Mouse (Mus musculus) embryonic fibroblast, embryonic 13.5 days (primary cell): ENCODE results near the gene Cacul1. TPM values are rescaled to one million over a fixed set of nuclear protein-coding genes. Genes with fewer than 3 reads are reported as not detected.
A peak's percentile ranks its signal among the peaks of the same experiment; 100 is the strongest.

ENCODE experiments used
- H3K27ac ChIP-seq: 2 replicates; pipeline ENCODE4 v1.5.1; 2012; ENCODE audit warnings: low read length, control low read depth, inconsistent platforms; ENCODE audit not compliant: insufficient read depth
- H3K4me1 ChIP-seq: 2 replicates; pipeline ENCODE4 v1.6.1; 2011; ENCODE audit warnings: low read length; ENCODE audit not compliant: control insufficient read depth, insufficient read depth
- H3K4me3 ChIP-seq: 2 replicates; pipeline ENCODE4 v1.5.1; 2011; ENCODE audit warnings: mild to moderate bottlenecking, control low read depth, low read length; ENCODE audit not compliant: insufficient read depth
- CTCF ChIP-seq: IDR thresholded peaks from 2 replicates; pipeline ENCODE4 v1.5.1; 2011; ENCODE audit warnings: mild to moderate bottlenecking, control low read depth, low read length, moderate library complexity, borderline replicate concordance; ENCODE audit not compliant: insufficient read depth
- POLR2A ChIP-seq: IDR thresholded peaks from 2 replicates; pipeline ENCODE4 v1.6.1; 2011; ENCODE audit warnings: low read depth, mild to moderate bottlenecking, control low read depth, low read length, moderate library complexity
- polyA plus RNA-seq: library from polyadenylated mRNA; stranded (reverse); fragments of >200 nt; gene quantifications from 2 replicates; pipeline ENCODE4 v1.2.4, GENCODE M21; 2011; ENCODE audit warnings: low read depth; ENCODE audit not compliant: missing spikeins, insufficient read length

The Cacul1 gene
- polyA plus RNA-seq, 1 experiment, result 52.6 TPM

GRCm38 (mm10) chr19:60531897-60532296 lies 48.9 kb downstream of the Cacul1 start:
- TF ChIP-seq CTCF, result no peak
- TF ChIP-seq POLR2A, result no peak
- no peak overlapping the region for H3K4me3 ChIP-seq
- H3K27ac ChIP-seq, result no peak overlapping the region
- no peaks in the 10 kb centered on the region for H3K4me1 ChIP-seq

DNA sequence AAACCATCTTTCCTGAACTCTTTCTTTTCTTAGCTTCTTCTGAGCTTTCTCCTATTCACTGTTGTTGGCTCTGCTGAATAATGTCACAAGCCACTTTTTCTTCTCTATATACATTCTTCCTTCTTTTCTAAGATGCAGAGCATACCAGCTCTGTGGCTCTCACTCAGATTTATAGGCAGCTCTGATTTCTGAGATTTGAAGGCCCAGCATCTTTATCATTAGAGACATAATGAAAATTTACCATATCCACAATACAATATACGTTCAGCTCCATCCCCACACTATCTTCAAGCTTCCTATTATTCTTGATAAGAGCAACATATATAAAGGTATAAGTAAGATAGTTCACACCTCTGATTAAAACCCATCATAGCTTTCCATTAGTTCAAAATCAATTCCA lies 50.7 kb downstream of the Cacul1 start:
- H3K4me1 ChIP-seq, result no peaks in the 10 kb centered on the region
- no peak overlapping the region for H3K27ac ChIP-seq
- H3K4me3 ChIP-seq, result no peak overlapping the region
- TF ChIP-seq CTCF, result no peak
- no peak for TF ChIP-seq POLR2A

GRCm38 (mm10) chr19:60529302-60529701 lies 51.5 kb downstream of the Cacul1 start:
- no peak overlapping the region for H3K27ac ChIP-seq
- no peaks in the 10 kb centered on the region for H3K4me1 ChIP-seq
- no peak overlapping the region for H3K4me3 ChIP-seq
- TF ChIP-seq POLR2A (no peak), CTCF (no peak)

- H3K27ac ChIP-seq, result no peak overlapping the region
- H3K4me3 ChIP-seq, result no peak overlapping the region
- no peak for TF ChIP-seq CTCF
- no peak for TF ChIP-seq POLR2A
- no peaks in the 10 kb centered on the region for H3K4me1 ChIP-seq
Observed at GRCm38 (mm10) chr19:60528602-60529001, 52.2 kb downstream of the Cacul1 start.

- TF ChIP-seq POLR2A (no peak), CTCF (no peak)
- no peaks in the 10 kb centered on the region for H3K4me1 ChIP-seq
Observed at GRCm38 (mm10) chr19:60526876-60527275, 53.9 kb downstream of the Cacul1 start.

DNA sequence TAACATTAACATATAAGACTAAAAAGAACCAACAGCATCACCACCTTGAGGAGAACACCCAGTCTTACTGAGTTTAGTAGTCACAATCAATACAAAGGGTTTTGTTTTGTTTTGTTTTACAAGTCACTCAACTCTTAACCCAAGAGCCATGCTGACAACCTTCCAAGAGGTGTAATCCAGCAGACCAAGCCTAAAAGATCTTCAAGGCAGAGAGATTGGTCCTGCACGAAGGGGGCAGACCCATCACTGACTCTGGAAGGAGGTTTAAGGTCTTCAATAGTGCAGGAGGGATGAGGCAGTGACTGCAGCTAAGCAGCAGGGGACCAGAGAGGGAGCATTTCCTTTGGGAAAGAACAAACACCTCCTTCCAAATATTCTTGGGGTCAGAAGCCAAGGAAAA lies 55.7 kb downstream of the Cacul1 start:
- H3K27ac ChIP-seq, result no peak overlapping the region
- H3K4me1 ChIP-seq, result no peaks in the 10 kb centered on the region
- TF ChIP-seq CTCF, result no peak
- TF ChIP-seq POLR2A, result no peak
- no peak overlapping the region for H3K4me3 ChIP-seq

More at GRCm38 (mm10) chr19:60526876-60527275, 53.9 kb downstream of the Cacul1 start:
- Histone ChIP-seq H3K4me3 (no peak overlapping the region), H3K27ac (no peak overlapping the region)

DNA sequence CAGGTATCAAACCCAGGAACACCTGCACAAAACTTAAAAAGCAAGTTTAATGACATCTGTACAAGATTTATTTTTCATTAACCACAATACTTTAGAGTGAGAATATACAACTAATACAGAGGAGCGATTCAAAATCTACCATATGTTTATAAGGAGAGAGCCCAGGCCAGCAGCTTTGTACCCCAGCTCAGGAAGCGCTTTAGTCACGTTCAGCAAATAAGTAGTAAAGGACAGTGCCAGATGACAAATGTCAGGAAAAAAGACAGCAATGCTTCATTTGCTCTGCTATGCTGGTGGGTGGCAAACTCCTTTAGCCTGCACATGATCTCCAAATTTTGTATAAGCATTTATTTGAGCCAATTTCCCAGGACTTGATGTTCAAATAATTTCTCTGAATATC lies 56.1 kb downstream of the Cacul1 start:
- H3K4me1 ChIP-seq, result no peaks in the 10 kb centered on the region
- H3K4me3 ChIP-seq, result no peak overlapping the region
- H3K27ac ChIP-seq, result no peak overlapping the region
- no peak for TF ChIP-seq CTCF
- no peak for TF ChIP-seq POLR2A

DNA sequence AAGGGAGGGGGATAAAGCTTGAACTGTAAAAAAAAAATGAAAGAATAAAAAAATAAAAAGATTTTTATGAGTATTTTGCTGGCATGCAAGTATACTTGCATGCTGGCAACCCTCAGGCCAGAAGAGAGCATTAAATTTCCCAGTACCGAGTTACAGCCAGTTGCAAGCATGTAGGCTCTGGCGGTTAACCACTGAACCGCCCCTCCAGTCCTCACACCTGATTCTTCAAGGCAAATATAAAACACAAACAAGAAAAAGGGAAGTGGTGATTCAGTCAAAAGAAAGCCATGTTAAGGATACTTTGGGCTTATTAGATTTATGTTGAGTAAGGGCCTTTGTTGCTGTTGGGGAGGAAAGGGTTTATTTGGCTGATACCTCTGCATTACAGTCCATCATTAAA lies 60.7 kb downstream of the Cacul1 start:
- no peaks in the 10 kb centered on the region for H3K4me1 ChIP-seq
- no peak overlapping the region for H3K27ac ChIP-seq
- TF ChIP-seq POLR2A (no peak), CTCF (no peak)
- H3K4me3 ChIP-seq, result no peak overlapping the region

DNA sequence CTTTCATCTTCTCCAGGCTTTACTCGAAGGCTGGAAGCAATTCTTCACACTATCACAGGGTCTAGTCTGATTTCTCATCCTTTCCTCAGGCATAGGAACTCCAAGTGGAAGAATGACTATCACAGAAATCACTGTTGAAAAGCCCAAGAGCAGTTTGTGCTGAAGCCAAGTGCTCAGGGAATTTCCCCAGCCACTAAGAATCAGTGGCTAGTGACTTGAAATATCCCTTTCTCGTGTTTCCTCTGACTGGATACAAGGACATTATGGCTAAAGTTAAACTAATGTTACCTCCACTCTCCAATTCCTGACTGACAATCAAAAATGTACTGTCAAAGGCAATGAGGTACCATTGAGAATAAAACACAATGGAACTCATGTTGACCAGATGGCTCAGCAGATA lies 65.8 kb downstream of the Cacul1 start:
- no peaks in the 10 kb centered on the region for H3K4me1 ChIP-seq
- H3K27ac ChIP-seq, result no peak overlapping the region
- TF ChIP-seq CTCF (no peak), POLR2A (no peak)
- no peak overlapping the region for H3K4me3 ChIP-seq

GRCm38 (mm10) chr19:60513431-60513830 lies 67.4 kb downstream of the Cacul1 start:
- no peak overlapping the region for H3K27ac ChIP-seq
- H3K4me1 ChIP-seq, result no peaks in the 10 kb centered on the region
- TF ChIP-seq POLR2A, result no peak
- TF ChIP-seq CTCF, result peak; percentile 58; the same call in 1 of the 2 replicates
- no peak overlapping the region for H3K4me3 ChIP-seq

DNA sequence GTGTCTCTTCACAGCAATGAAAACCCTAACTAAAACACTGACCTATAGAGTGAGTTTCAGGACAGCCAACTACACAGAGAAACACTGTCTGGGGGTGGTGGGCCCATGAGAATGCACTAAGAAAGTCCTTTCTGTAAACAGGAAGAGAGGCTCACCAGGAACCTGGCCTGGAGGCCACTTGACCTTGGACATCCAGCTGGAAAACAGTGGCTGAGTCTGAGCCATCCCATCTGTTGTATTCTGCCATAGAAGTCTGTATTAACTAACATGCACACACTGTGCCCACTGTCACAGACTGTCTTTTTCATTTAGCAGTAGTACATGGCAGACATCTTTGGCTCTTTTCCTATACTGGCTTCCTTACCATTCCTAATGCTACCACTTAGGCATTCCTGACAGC lies 80.6 kb downstream of the Cacul1 start:
- H3K4me1 ChIP-seq, result peaks cover 5% of the 10 kb centered on the region
- H3K4me3 ChIP-seq, result no peak overlapping the region
- no peak overlapping the region for H3K27ac ChIP-seq
- TF ChIP-seq CTCF (no peak), POLR2A (no peak)
